ENCODE assay signal across 8 mouse cellular contexts in the genomic region with DNA sequence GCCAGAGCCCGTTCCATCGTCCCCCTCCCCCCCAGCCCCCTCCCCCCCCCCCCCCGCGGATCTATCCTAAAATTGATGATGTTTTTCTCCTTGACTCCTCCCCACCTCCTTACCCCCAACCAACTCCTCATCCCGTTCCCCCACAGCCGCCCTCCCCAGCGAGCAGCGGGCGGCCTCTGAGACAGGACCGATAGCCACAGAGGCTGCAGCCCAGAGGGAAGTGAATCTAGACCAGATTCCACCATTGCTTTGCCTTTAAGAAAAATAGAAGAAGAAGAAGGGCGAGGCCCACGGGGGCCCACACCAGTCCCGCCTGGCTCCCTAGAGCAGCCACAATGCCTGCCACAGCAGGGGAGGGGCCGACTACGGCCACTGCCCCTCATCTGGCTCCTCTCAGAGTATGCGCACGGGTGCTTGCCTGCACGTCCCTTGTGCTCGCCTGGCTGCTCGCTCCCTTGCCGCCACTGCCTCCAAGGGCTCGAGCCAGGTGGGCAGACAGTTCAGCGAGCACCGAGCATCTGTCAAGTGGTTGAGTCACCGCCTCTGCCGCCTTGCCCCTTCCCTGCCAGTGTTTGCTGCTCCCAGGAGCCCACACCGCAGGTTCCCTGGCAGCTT.
DNase-seq lines count a peak whose midpoint lies in the region; ATAC-seq lines count a peak whose summit lies in the region.
"Had no signal": no experiment of that assay in that cellular context is flagged by ENCODE, and none has a peak within 500 bp of the region (broad histone marks: within the 10 kb centered on the region; RNA-seq: fewer than 3 reads in every experiment).

No protein-coding gene starts in this region.

- no peak; the same call in 1 of the 2 replicates for ATAC-seq in forebrain, embryonic 12.5 days (ENCODE audit: low FRiP score)
- ATAC-seq in stomach, embryonic 16.5 days (ENCODE audit: insufficient read depth, low FRiP score): no peak

- H3K27me3 ChIP-seq in forebrain, embryonic 12.5 days: no peaks in the 10 kb centered on the region
- H3K27me3 ChIP-seq in stomach, embryonic 16.5 days (ENCODE audit: control insufficient read depth, insufficient read depth, low read length): no peaks in the 10 kb centered on the region

- no peak overlapping the region for H3K9ac ChIP-seq in forebrain, embryonic 12.5 days
- H3K9ac ChIP-seq in stomach, embryonic 16.5 days (ENCODE audit: low read length): no peak overlapping the region
- H3K9ac ChIP-seq: liver, embryonic 14.5 days had no signal

- H3K4me3 ChIP-seq in forebrain, embryonic 12.5 days (replicated peaks): peak overlapping the region; percentile 25
- H3K4me3 ChIP-seq in stomach, embryonic 16.5 days (replicated peaks; ENCODE audit: low read length): peak overlapping the region; percentile 17

- WGBS in forebrain, embryonic 12.5 days: 45% methylated on average over 24 of the region's 27 CpGs
- WGBS in stomach, embryonic 16.5 days: 37% methylated on average over 25 of the region's 27 CpGs

- no peaks in the 10 kb centered on the region for H3K4me1 ChIP-seq in forebrain, embryonic 12.5 days
- no peaks in the 10 kb centered on the region for H3K4me1 ChIP-seq in stomach, embryonic 16.5 days (ENCODE audit: control insufficient read depth, insufficient read depth, low read length)

- peak overlapping the region; percentile 45 for H3K4me2 ChIP-seq in forebrain, embryonic 12.5 days
- peak overlapping the region; percentile 46 for H3K4me2 ChIP-seq in stomach, embryonic 16.5 days (ENCODE audit: low read depth, low read length)

- no peaks in the 10 kb centered on the region for H3K36me3 ChIP-seq in forebrain, embryonic 12.5 days (replicated peaks)
- H3K36me3 ChIP-seq in stomach, embryonic 16.5 days (ENCODE audit: control insufficient read depth, insufficient read depth, low read length): no peaks in the 10 kb centered on the region

- no peak overlapping the region for H3K27ac ChIP-seq in forebrain, embryonic 12.5 days
- no peak overlapping the region for H3K27ac ChIP-seq in stomach, embryonic 16.5 days (ENCODE audit: low read length)
- H3K27ac ChIP-seq: liver, embryonic 14.5 days had no signal

- peak; percentile 1 for DNase-seq in retina, postnatal 1 day
- no peak for DNase-seq in retina, embryonic 14.5 days (ENCODE audit: low spot score)
- DNase-seq in kidney, postnatal 10 days: peak; percentile 4
- no peak for DNase-seq in spleen, postnatal 36 days (ENCODE audit: low spot score in 2 of 2)
- no peak for DNase-seq in spleen, postnatal 10 days (ENCODE audit: low spot score in 2 of 2)

- H3K9me3 ChIP-seq in forebrain, embryonic 12.5 days: 0 out of 2 replicates have a peak, but pooled peaks cover 4% of the 10 kb centered on the region
- H3K9me3 ChIP-seq in stomach, embryonic 16.5 days (replicated peaks; ENCODE audit: control insufficient read depth, low read length): no peaks in the 10 kb centered on the region; the same call in 1 of the 2 replicates

Comparison
In these comparisons a context has a peak if more than half of its experiments do, and no peak if none do; other contexts are left out.
1. DNase-seq: peak in retina, postnatal 1 day (single experiment) and kidney, postnatal 10 days (single experiment); none in retina, embryonic 14.5 days (single experiment), spleen, postnatal 36 days (0 of 2) and spleen, postnatal 10 days (0 of 2).